Mouse (Mus musculus): ENCODE measurements around the gene Tmem132c. TPM values are rescaled to one million over a fixed set of nuclear protein-coding genes. Genes with fewer than 3 reads are reported as not detected.

Tmem132c gene
- polyA plus RNA-seq, 2 experiments: 0.08 TPM; not detected in 1

- Histone ChIP-seq H3K4me3 (ENCODE audit: insufficient read depth in 1 of 2, low read depth in 2 of 2, low read length in 2 of 2) (no peak overlapping the region), H3K27ac (no peak overlapping the region), H3K9me3 (ENCODE audit: control insufficient read depth, low read length) (no peaks in the 10 kb centered on the region), H3K4me1 (replicated peaks; ENCODE audit: control insufficient read depth in 2 of 2, insufficient read depth in 2 of 2, low read length in 1 of 2) (peaks cover 0 to 48% of the 10 kb centered on the region in 2 experiments; a peak in 2 of 4 replicates), H3K9ac (replicated peaks) (no peak overlapping the region), H3K27me3 (ENCODE audit: control insufficient read depth, insufficient read depth, low read length) (no peaks in the 10 kb centered on the region), H3K36me3 (replicated peaks; ENCODE audit: control insufficient read depth, insufficient read depth, low read depth) (peaks cover 13% of the 10 kb centered on the region; the same call in 1 of the 2 replicates), H3K4me2 (ENCODE audit: low read depth) (peak overlapping the region; percentile 20; the same call in 1 of the 2 replicates)
- TF ChIP-seq CTCF (IDR thresholded peaks at IDR 0.05; ENCODE audit: low read depth) (no peak), EP300 (IDR thresholded peaks at IDR 0.05; ENCODE audit: low read depth) (no peak)
- WGBS (ENCODE audit: insufficient replicate concordance): 66% methylated on average over 1 of the region's 1 CpGs
- DNase-seq (ENCODE audit: low read depth in 3 of 3, low spot score in 3 of 3): no peak
- no peak for ATAC-seq (ENCODE audit: insufficient read depth)
Measured at GRCm38 (mm10) chr5:127611881-127612280, 370.3 kb downstream of the Tmem132c start.

- H3K36me3 ChIP-seq (replicated peaks; ENCODE audit: control insufficient read depth, insufficient read depth, low read depth): peaks cover 8% of the 10 kb centered on the region; the same call in 1 of the 2 replicates
- H3K4me3 ChIP-seq (ENCODE audit: insufficient read depth in 1 of 2, low read depth in 2 of 2, low read length in 2 of 2): no peak overlapping the region
- no peak overlapping the region for H3K9ac ChIP-seq (replicated peaks)
- H3K9me3 ChIP-seq (ENCODE audit: control insufficient read depth, low read length): no peaks in the 10 kb centered on the region
- H3K27ac ChIP-seq: no peak overlapping the region
- ATAC-seq (ENCODE audit: insufficient read depth) (no peak), DNase-seq (ENCODE audit: low read depth in 3 of 3, low spot score in 3 of 3) (no peak)
- WGBS (ENCODE audit: insufficient replicate concordance): 87% methylated on average over 6 of the region's 6 CpGs
- no peaks in the 10 kb centered on the region for H3K27me3 ChIP-seq (ENCODE audit: control insufficient read depth, insufficient read depth, low read length)
- peaks cover 0 to 48% of the 10 kb centered on the region in 2 experiments; a peak in 2 of 4 replicates for H3K4me1 ChIP-seq (replicated peaks; ENCODE audit: control insufficient read depth in 2 of 2, insufficient read depth in 2 of 2, low read length in 1 of 2)
- no peak overlapping the region for H3K4me2 ChIP-seq (ENCODE audit: low read depth)
- TF ChIP-seq EP300 (IDR thresholded peaks at IDR 0.05; ENCODE audit: low read depth) (no peak), CTCF (IDR thresholded peaks at IDR 0.05; ENCODE audit: low read depth) (no peak)
Measured at GRCm38 (mm10) chr5:127612397-127612796, 370.8 kb downstream of the Tmem132c start.

All from liver, embryonic 14.5 days (tissue).